Mouse (Mus musculus): Measurements from ENCODE around the gene Bcl2.

Gene Bcl2

GRCm38 (mm10) chr1:106550580-106550979 lies 163.5 kb downstream of the Bcl2 start:
- ChIA-PET CTCF (no interaction called here), POLR2A (interaction anchor here in 1 of 4 experiments (0.7 kb wide), 1 partner anchor 105 kb away, joined by 3 read pairs; no protein-coding TSS in a partner anchor)

- ChIA-PET CTCF (no interaction called here), POLR2A (no interaction called here)
Observed at GRCm38 (mm10) chr1:106549025-106549424, 165.0 kb downstream of the Bcl2 start.

GRCm38 (mm10) chr1:106544817-106545612 lies 169.1 kb downstream of the Bcl2 start:
- ChIA-PET CTCF (interaction anchor here (0.5 to 1.8 kb wide), 15 partner anchors 9 to 279 kb away, joined by 3 to 7 read pairs (median 3); no protein-coding TSS in a partner anchor), POLR2A (interaction anchor here in 2 of 4 experiments (0.7 to 0.9 kb wide), 2 partner anchors 10 to 272 kb away, joined by 3 read pairs; no protein-coding TSS in a partner anchor)

- ChIA-PET POLR2A (no interaction called here), CTCF (no interaction called here)
Observed at GRCm38 (mm10) chr1:106542731-106543130, 171.3 kb downstream of the Bcl2 start.

- POLR2A ChIA-PET: no interaction called here
Observed at GRCm38 (mm10) chr1:106541851-106542250, 172.2 kb downstream of the Bcl2 start.

GRCm38 (mm10) chr1:106540130-106540529 lies 173.9 kb downstream of the Bcl2 start:
- ChIA-PET CTCF (no interaction called here), POLR2A (interaction anchor here in 1 of 4 experiments (0.6 kb wide), 1 partner anchor 1218 kb away, joined by 4 read pairs; no protein-coding TSS in a partner anchor)

More at GRCm38 (mm10) chr1:106541851-106542250, 172.2 kb downstream of the Bcl2 start:
- CTCF ChIA-PET: interaction anchor here in 1 of 4 experiments (0.7 kb wide), 1 partner anchor 187 kb away, joined by 6 read pairs; no protein-coding TSS in a partner anchor

- CTCF ChIA-PET: no interaction called here
- POLR2A ChIA-PET: no interaction called here
Observed at GRCm38 (mm10) chr1:106539029-106539428, 175.0 kb downstream of the Bcl2 start.

GRCm38 (mm10) chr1:106534835-106535234 lies 179.2 kb downstream of the Bcl2 start:
- ChIA-PET CTCF (interaction anchor here in 1 of 4 experiments (0.6 kb wide), 1 partner anchor 149 kb away, joined by 5 read pairs; no protein-coding TSS in a partner anchor), POLR2A (interaction anchor here in 1 of 4 experiments (0.7 to 0.9 kb wide), 2 partner anchors 11 to 157 kb away, joined by 3 read pairs; no protein-coding TSS in a partner anchor)

- ChIA-PET POLR2A (interaction anchor here in 1 of 4 experiments (0.5 to 1.3 kb wide), 2 partner anchors 182 to 230 kb away, joined by 4 read pairs; partner anchors contain the start of gene Kdsr), CTCF (no interaction called here)
Observed at GRCm38 (mm10) chr1:106529570-106529969, 184.5 kb downstream of the Bcl2 start.

- ChIA-PET POLR2A (interaction anchor here in 2 of 4 experiments (0.7 kb wide), 2 partner anchors 29 to 33 kb away, joined by 3 read pairs; no protein-coding TSS in a partner anchor), CTCF (no interaction called here)
Observed at GRCm38 (mm10) chr1:106527537-106527936, 186.5 kb downstream of the Bcl2 start.

GRCm38 (mm10) chr1:106526751-106527150 lies 187.3 kb downstream of the Bcl2 start:
- ChIA-PET CTCF (interaction anchor here in 1 of 4 experiments (0.5 kb wide), 1 partner anchor 655 kb away, joined by 3 read pairs; no protein-coding TSS in a partner anchor), POLR2A (no interaction called here)

- POLR2A ChIA-PET: no interaction called here
- CTCF ChIA-PET: interaction anchor here in 2 of 4 experiments (0.5 to 1.4 kb wide), 2 partner anchors 14 to 655 kb away, joined by 3 read pairs; no protein-coding TSS in a partner anchor
Observed at GRCm38 (mm10) chr1:106526112-106526511, 188.0 kb downstream of the Bcl2 start.

GRCm38 (mm10) chr1:106523741-106524140 lies 190.3 kb downstream of the Bcl2 start:
- CTCF ChIA-PET: interaction anchor here in 1 of 4 experiments (1.5 kb wide), 1 partner anchor 12 kb away, joined by 4 read pairs; no protein-coding TSS in a partner anchor
- POLR2A ChIA-PET: no interaction called here

- ChIA-PET CTCF (interaction anchor here in 1 of 4 experiments (1.5 kb wide), 1 partner anchor 11 kb away, joined by 4 read pairs; no protein-coding TSS in a partner anchor), POLR2A (no interaction called here)
Observed at GRCm38 (mm10) chr1:106523009-106523408, 191.1 kb downstream of the Bcl2 start.

- ChIA-PET POLR2A (no interaction called here), CTCF (no interaction called here)
Observed at GRCm38 (mm10) chr1:106517591-106518177, 196.4 kb downstream of the Bcl2 start.

- ChIA-PET POLR2A (no interaction called here), CTCF (interaction anchor here in 1 of 4 experiments (0.7 kb wide), 1 partner anchor 9 kb away, joined by 3 read pairs; no protein-coding TSS in a partner anchor)
Observed at GRCm38 (mm10) chr1:106517099-106517498, 197.0 kb downstream of the Bcl2 start.

- POLR2A ChIA-PET: no interaction called here
- CTCF ChIA-PET: interaction anchor here in 1 of 4 experiments (1.2 kb wide), 1 partner anchor 91 kb away, joined by 4 read pairs; no protein-coding TSS in a partner anchor
Observed at GRCm38 (mm10) chr1:106515611-106516010, 198.5 kb downstream of the Bcl2 start.

GRCm38 (mm10) chr1:106513890-106514643 lies 200.0 kb downstream of the Bcl2 start:
- ChIA-PET POLR2A (interaction anchor here in 2 of 4 experiments (0.6 to 1.1 kb wide), 3 partner anchors 8 to 312 kb away, joined by 3 to 4 read pairs (median 3); no protein-coding TSS in a partner anchor), CTCF (interaction anchor here in 2 of 4 experiments (0.6 to 1.2 kb wide), 4 partner anchors 9 to 155 kb away, joined by 4 to 6 read pairs (median 5); no protein-coding TSS in a partner anchor)

GRCm38 (mm10) chr1:106513481-106513880 lies 200.6 kb downstream of the Bcl2 start:
- ChIA-PET POLR2A (interaction anchor here in 1 of 4 experiments (1.1 kb wide), 1 partner anchor 9 kb away, joined by 3 read pairs; no protein-coding TSS in a partner anchor), CTCF (interaction anchor here in 1 of 4 experiments (0.8 to 1.0 kb wide), 2 partner anchors 89 to 342 kb away, joined by 3 to 4 read pairs; partner anchors contain the start of gene Phlpp1)

Data from embryonic stem cell, embryonic (primary cell).